Mouse (Mus musculus) left cerebral cortex, adult 8-10 months (tissue): ENCODE data around the gene Lrp2bp. TPM values are rescaled to one million over a fixed set of nuclear protein-coding genes. Genes with fewer than 3 reads are reported as not detected.

Experiments
- DNase-seq, 2 experiments: peaks; one replicate each; pipeline ENCODE4 v3.0.0; 2022; ENCODE audit warnings: low spot score in 2 of 2
- total RNA-seq, 4 experiments: library from RNA; stranded (reverse); gene quantifications; 2 replicates each; pipeline ENCODE4 v1.2.4; 2022

Gene Lrp2bp
- under 1 TPM; 0.30 to 0.87 (median 0.67) TPM for total RNA-seq

DNA sequence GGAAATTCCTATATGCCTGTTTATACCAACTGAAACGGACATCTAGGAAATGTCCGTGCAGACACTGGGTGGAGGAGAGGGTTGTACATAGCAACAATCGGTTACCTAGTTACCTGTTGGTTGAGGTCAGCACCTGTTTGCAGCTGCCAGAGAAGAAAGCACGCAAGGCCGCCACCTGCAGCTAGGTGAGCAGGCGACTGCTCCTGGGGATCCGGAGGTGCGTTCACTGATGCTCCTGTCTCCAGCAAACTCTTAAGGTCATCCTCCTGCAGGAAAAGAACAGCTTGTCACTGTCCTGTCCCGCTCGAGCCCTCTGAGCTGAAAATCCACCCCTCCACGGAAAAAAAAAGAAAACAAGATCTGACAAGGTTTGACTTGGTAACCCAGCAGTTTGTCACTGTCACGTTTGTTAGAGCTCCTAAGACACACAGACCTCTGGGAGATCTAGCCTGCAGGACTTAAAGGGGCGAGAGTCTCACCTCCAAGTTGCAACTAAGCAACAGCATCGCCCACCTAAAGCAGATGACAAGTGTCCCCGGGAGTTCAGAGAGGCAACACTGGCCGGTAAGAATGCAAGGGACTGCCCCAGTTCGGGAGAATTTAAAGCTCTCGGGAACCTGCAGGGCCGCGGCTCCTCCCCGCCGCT, at the start of gene Lrp2bp:
TSS of gene Lrp2bp (plus strand) at position 166 of the 646 bp plus-strand sequence.
- DNase-seq = no peak

DNA sequence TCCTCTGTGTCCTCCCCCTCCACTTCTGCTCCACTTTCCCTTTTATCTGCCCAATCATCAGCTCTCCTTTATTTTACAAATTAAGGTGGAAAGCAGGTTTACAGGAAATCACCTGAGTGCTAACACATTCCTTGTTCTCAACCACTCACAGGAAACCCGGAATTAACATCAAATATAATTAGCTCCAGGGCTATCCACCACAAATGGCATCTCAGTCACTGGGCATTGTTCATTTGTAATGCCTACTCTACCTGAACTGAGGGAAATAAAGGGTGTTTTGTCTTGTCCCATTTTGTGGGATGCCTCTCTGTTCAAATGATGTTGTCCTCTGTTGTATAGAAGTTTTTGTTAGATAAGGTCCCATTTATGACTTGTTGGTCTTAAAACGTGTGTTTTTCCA, 48.5 kb upstream of the Lrp2bp start:
- no peak for DNase-seq

DNA sequence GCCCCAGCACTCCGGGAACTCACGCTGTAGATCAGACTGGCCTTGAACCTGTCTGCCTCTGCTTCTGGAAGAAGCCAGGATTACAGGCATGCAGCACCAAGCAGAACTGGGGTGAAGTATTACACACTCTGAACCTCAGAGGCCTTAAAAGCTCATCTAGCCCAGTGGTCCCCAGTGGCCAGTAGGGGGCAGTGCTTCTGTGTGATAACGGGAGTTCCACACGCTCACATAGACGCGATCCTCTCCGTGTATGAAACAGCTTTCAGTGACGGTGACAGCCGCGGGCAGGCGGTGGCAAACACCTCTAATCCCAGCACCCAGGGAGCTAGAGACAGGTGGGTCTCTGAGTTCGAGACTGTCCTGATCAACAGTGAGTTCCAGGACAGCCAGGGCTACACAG, 28.2 kb upstream of the Lrp2bp start:
- DNase-seq = no peak

DNA sequence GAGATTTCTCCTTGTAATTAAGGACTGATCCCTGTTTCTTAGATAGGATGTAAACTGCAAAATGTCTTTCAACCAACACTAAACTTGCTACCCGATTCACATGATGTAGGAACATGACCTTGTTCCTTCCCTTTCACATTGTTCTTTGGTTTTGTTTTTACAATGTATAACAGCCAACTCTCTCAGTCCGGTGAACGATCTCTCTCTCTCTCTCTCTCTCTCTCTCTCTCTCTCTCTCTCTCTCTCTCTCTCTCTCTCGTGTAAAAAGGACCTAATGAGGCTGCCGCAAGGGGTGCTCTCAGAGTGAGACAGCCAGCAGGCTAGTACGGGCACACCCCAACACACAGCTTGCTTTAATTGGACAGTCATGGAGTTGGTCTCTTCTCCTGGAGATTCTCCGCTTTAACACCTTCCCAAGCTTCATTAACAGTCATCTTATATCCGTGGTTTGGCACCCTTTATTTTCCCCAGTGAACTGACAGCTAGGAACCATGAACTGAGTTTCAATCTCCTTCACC, 25.1 kb upstream of the Lrp2bp start:
- no peak for DNase-seq

DNA sequence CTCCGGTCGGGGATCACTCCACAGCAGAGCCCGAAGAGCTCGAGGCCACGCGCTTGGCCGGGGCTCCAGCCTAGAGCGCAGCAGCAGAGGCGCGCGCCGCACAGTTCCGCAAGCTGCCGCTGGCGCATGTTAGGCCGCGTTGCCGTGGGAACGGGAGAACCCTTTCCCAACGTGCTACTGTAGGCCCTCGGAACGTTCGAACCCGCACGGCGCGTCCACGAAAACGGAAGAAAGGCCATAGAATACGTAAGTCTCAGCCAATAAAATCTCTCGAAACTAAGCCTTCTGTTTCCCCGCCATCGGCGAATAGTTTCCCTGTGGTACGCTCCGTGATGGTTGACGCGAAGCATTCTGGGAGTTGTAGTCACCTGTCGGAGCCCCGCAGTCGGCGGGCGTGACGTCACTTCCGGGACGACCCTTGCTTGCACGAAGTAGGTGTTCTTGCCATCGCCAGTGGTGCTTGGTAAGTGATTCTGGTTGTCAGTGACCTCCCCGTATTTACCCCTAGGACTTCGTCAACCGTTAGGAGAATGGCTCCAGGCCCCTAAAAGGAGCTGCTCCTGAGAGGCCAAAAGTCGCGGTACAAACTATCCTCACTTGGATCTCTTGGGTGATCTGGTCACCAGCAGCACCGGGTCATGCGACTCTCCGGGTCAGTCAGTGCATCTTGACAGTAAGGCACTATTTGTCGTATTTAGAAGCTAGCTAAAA, 23.8 kb upstream of the Lrp2bp start, which contains the start of the genes 1700029J07Rik and Ufsp2:
TSS of gene 1700029J07Rik (minus strand) at position 127 of the 711 bp plus-strand sequence.
TSS of gene Ufsp2 (plus strand) at position 403 of the 711 bp plus-strand sequence.
- peak; percentile 98 for DNase-seq

DNA sequence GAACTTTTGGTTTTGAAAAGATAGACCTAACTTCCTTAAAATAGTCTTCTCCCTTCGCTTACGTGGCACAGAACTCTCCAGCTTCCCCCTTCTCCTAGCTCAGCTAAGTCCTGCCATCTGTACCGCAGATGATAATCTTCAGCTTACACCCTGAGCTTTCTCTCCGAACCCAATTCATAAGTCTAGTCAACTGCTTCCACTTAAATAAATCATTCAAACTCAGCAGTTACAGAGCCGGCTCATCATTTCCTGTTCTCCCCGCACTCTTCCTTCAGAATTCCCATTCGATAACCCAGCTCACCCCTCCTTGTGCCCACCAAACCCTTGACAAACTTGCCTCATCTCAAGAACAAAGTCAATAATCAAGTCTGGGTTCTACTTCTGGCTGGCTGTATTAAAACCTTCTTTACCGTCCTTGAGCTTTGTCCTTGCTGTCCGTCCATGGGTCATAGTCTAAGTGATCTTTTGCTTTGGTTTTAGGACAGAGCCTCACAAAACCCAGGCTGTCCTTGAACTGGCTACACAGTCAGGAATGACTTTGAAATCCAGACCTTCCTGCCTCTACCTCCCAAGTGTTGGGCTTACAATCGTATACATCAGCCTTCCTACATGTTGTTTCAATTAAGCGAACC, 23.1 kb upstream of the Lrp2bp start:
- DNase-seq = no peak

DNA sequence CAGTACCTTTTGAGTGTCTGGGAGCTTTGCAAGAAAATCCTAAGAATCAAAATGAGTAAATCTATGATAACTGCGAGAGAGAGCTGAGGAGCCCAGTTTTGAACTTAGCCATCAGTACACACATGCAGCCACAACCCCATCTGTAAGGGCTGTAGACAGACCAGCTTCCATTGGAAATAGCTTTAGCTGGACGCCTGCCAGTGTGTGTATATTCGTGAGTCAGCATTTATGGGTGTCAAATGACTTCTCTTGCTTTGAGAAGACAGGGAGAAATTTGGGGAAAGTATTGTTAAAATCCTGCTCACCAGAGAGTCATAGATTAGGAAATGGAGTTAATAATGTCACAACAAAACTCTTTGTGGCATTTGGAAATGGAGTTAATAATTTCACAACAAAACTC, 12.4 kb upstream of the Lrp2bp start:
- no peak for DNase-seq

DNA sequence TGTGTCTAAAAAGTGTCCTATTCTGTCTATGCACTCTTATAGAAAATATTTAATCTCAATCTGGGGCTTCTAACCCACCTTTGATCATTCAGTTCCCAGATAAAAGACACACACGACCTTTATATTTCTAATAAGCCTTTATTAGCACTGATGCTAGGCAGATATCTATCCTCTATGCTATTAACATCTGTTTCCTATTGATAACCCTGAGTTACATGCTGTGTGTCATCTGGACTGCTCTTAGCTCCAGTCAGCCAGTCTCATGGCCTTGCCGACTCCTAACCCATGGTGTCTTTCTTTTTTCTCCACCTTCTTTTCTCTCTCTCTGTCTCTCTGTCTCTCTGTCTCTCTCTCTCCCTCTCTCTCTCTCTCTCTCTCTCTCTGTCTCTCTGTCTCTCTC, 10.9 kb upstream of the Lrp2bp start:
- DNase-seq = no peak

DNA sequence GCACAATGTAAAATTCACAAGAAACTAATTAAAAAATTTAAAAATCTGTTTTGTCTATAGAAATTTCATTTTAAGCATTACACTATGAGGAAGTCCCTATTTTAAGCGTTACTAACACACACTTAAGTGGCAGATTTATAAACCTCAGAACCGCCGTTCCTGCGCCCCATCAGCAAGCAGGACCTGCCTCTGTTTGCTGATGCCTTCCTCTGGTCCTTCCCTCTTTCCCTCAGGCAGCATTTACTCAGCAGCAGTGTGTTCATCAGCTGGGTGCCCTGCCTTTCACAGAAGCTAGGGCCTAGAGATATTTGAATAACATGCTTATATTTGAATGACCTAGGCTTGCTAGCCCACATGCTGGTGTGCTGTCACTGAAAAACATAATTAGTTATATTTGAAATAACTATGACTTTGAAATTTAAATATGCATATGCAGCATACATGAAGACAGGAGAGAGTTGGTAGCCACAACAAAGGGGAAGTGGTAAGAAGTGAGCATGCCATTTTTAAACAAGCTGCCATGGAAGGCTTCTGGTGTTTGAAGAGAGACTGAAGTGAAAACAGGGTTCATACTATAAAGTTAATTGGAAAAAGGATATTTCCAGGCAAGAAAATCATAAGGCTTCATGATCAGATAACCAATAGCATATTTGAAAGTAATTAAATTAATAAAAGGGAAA, 8.3 kb upstream of the Lrp2bp start:
- no peak for DNase-seq

DNA sequence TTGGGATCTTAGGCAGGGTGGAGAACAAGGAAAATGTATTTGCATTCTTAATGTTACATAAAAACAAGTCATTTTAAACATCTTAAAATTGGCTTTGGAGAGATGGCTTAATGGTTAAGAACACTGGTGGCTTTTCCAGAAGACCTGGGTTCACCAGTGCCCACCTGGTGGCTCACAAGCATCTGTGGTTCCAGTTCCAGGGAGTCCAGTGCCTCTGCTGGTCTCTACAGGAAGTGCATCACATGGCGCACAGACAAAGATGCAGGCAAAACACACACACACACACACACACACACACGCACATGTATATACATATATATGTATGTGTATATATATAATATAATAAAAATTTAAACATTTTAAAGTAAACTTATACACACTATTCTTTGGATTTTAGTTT, 5.0 kb upstream of the Lrp2bp start:
- DNase-seq = no peak

DNA sequence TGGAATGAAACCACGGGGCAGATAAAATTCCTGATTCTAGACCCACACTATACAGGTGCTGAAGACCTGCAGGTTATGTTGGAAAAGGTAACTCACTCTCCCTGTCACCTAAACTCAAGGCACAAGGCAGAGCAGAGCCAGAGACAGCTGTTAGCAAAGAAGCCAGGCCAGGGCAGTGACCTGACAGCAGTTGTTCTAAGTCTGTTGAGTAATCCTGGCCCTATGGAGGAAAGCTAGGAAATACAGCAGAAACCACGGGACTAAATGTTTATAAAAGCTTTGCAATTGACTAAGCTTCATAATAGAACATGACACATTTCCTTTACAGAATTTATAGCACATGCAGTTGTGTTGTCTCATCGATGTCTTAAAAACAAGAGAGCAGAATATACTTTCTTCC, 3.5 kb upstream of the Lrp2bp start:
- no peak for DNase-seq

DNA sequence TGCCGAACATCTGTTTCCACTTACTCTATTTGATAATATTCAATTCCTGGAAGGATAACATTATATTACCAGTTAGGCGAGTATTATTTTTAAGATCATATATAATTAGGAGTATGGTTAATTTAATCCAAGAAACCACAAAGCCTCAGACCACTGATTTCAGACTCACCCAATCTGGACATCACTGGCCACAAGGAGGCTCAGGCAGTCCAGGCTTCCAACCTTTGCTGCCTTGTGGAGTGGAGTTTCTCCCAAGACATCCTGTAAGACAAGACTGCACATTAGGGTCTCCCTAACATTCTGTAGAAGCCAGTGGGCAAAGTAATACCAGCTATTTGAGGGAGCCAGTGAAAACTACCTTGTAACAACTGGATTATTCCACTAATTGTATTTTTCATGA, 875 bp upstream of the Lrp2bp start:
- DNase-seq = no peak

DNA sequence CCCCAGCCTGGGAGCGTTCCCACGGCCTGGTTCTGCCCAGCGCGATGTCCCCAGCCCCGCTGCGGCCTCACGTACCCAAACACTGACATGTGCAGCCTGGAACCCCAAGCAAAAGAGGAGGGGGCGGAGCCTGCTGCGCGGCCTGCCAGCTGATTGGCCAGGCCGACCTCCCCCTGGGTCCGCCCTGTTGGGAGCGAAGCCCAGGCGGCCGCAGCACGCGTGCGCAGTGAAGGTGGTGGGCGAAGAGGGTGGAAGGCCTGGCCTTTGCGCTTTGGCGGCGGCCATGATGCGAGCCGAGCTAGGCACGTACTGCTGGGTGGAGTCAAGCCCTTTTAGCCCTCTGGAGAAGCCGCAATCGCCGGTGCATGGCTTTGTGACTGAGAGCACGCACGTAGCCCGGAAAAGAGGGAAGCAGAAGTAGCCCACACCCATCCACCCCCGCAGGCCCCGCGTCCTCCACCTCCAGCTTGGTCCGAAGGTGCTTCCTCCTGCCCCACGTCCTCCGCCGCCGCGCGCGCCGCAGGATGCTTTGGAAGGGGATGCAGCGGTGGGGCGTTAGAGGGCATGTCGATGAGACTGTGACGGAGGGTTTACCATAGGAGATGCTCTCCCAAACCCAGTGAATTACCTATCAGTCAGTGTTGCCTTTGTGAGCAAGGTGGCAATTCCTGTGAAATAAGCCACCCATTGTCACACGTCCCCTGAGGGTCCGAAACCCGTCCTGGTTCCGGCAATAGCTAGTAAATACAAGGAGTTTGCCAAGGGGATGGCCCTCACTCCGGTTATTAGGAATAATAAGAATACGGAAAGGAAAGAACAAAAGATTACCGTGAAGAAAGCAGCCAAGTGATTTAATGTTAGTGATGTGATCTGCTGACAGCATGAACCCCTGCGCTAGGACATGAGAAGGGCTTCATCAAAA, 942 bp downstream of the Lrp2bp start:
- peak; percentile 98 for DNase-seq

DNA sequence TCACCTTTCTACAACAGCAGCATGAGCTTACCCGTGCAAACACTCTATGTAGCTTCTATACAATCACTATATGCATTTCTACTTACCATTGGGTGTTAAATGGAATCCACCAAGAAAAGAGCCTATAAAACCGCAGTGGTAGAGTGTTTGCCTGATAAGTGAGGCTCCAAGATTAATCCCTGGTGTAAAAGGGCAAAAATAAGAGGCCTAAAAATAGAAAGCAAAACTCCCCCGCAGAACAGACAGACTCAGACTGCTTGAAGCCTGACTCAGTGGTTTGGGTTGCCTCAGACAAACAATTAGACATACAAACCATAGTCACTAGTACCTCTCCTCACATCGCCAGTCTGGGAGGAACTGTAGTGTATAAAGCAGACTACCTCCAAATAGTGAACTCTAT, 6.5 kb downstream of the Lrp2bp start, which contains the start of gene Ankrd37:
TSS of gene Ankrd37 (minus strand) at position 112 of the 400 bp plus-strand sequence.
- no peak for DNase-seq

DNA sequence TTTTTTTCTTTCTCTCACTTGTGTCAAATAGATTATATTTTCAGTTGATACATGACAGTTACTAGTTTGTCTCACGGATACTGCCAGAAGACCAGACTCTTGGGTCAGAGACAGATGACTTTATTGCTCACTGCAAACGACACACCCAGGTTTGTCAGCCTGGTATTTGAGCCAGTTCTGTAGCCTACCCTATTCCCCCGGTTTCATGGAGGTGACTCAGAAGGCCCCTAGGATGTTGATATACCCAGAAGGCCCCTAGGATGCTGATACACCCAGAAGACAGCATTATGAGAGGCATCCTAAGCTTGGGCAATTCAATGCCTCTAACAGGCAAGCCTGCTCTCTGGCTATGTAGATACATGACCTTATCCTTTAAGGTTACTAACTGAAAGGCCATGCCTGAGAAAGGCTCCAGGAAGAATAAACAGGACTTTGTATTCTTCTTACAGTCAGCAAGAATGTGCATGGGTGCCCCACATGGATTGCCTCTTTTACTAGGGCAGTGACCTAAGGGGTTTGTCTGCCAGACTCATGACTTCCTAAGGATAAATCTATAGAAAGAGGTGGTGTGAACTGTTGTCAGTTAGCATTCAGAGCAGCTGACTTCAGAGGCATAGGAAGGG, 8.1 kb downstream of the Lrp2bp start:
- DNase-seq = no peak

DNA sequence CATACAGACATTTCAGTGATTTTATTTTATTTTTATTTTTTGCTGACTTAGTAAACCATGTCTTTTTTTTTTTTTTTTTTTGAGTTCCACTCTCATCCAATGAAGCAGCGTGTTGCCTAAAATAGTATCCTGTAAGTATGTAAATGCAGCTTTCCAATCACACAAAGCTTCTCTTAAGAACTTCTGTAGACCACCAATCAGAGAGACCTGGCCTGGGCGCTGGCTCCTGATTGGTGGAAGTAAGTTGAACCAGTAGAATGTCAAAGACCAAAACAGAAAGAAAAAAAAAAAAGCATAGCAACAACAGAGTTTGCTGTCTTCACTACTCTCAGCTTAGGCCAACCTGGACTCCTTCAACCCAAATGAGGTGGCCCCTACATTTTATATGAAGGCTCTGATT, 11.2 kb downstream of the Lrp2bp start:
- DNase-seq = no peak

DNA sequence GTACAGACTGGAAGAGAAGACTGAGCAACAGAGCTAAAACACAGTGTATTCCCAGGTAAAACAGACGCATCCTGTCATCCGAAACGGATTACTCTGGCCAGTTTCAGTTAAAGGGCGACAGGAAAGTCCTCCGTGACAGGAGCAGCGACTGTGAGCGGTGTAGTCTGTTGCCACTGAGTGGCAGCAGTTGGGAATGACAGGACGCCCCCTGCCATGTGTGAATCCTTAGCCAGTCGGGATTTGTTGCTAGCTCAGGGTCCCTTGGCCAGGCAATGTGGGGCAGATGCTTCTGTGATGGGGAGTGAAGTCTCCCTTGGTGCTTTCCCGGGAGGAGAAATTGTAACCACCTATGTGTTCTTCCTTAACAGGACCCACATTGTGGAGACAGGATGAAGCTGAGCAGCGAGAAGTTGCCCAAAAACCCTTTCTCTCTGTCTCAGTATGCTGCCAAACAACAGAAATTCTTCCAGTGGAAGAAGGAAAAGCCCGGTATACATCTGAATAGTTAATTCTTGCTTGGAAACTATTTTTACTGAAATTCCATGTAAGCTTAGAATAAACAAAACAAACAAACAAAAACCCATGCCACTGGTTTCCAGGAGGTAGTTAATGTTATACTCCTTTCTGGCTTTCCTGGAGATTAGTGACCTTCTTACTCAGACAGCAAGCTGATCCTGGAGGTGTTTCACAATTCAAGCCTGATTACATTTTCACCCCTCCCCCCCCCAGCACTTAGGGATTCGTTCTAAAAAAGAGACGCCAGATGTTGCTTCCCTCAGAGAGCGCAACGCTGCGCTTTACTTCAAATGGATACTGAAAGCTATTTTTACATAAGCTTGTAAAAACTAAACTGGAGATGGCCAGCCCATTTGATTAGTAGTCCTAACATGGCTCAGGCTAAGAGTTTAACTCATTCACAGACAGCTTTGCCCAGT, 11.9 kb downstream of the Lrp2bp start:
- DNase-seq = peak in 1 of 2 experiments; percentile 21

DNA sequence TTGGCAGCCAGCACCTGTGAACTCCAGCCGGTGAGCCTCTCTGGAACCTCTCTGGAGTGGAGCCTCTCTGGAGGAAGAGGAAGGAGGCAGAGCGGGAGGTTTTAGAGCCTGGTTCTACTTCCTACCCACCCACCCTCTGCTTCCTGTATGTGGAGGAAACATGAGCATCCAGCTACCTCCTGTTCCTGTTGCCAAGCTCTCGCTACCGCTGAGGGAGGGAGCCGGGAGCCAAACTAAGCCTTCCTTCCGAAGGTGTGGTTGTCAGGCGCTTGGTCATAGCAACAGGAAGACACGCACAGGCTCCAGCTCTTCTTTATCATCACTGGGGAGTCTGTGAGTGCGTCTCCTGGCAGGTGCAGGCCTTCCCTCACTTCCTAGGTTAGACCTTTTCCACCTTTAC, 23.1 kb downstream of the Lrp2bp start:
- no peak for DNase-seq

DNA sequence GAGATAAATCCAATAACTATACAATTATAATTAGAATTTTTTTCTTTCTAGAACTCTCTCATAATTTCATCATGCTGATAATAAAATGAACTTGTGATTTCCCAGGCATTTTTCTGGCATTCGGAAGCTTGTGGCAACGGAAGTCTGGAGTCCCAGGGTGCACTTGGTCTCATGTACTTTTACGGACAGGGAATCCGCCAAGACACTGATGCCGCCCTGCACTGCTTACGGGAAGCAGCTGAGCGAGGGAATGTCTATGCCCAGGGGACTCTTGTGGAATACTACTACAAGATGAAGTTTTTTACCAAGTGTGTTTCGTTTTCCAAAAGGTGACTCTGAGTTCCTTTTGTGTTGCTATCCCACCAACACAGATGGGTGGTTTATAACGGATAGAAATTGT, 23.7 kb downstream of the Lrp2bp start:
- DNase-seq = no peak
